Mouse (Mus musculus) kidney, postnatal 25 days (tissue): ENCODE measurements around the gene Gm5849.
"Not testable (repeated sequence)": the region's sequence is repeated elsewhere in the genome, so short reads cannot be mapped to it uniquely, and the experiment has no call there.

Experiments
- DNase-seq, 2 experiments: peaks; one replicate each; pipeline ENCODE4 v3.0.0; 2021; ENCODE audit warnings: mixed read lengths in 2 of 2

Gene Gm5849

GRCm38 (mm10) chr3:90777776-90778175, at the start of gene Gm5849:
TSS of gene Gm5849 (minus strand) at chr3:90777876.
- DNase-seq = not testable (repeated sequence)

GRCm38 (mm10) chr3:90749658-90750057, 28.0 kb downstream of the Gm5849 start:
- DNase-seq = no peak

GRCm38 (mm10) chr3:90726606-90727005, 51.1 kb downstream of the Gm5849 start, which contains the start of gene Pglyrp4:
TSS of gene Pglyrp4 (plus strand) at chr3:90726906.
- DNase-seq = no peak
